In the genomic region with DNA sequence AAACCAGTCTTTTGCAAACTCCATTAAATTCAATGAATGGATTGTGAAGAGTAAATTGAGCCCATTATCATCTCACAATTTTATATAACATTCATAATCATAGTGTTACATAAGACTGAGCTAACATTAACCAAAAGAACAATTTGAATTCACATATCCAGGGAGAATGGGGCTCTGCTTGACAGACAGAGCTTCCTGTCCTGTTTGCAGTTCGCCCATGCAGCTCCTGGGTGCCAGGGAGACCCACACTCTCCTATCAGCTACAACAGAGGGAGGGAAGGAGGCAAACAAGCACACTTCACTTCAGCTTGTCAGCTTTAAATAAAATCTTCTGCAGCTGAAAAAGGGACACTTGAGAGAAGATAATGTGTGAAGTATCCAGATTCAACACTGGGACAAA, we compare ENCODE assay signal across 9 mouse cellular contexts.
"Had no signal": no experiment of that assay in that cellular context is flagged by ENCODE, and none has a peak within 500 bp of the region (broad histone marks: within the 10 kb centered on the region; RNA-seq: fewer than 3 reads in every experiment).

No protein-coding gene starts in this region.

- DNase-seq: kidney, adult 2 months; kidney, postnatal 14 days; layer of hippocampus, adult 9-11 months; lung, embryonic 14.5 days; lung, postnatal 10 days; lung, postnatal 4 days; spleen, adult 18-20 months; thymus, adult 2 months; thymus, postnatal 25 days had no signal
